Comparison of ENCODE assay signal across 8 mouse cellular contexts in genomic region chr17:84709403-84709851, GRCm38 (mm10). TPM values are rescaled to one million over a fixed set of nuclear protein-coding genes. Genes with fewer than 3 reads are reported as not detected.
A peak's percentile ranks its signal among the peaks of the same experiment; 100 is the strongest.
DNase-seq lines count a peak whose midpoint lies in the region; ATAC-seq and TF ChIP-seq lines count a peak whose summit lies in the region.

No protein-coding gene starts in this region.

- no peak overlapping the region for H3K4me2 ChIP-seq in liver, postnatal 0 days (ENCODE audit: low read depth, low read length)
- no peak overlapping the region for H3K4me2 ChIP-seq in liver, embryonic 12.5 days
- peak overlapping the region; percentile 35 for H3K4me2 ChIP-seq in lung, postnatal 0 days (replicated peaks; ENCODE audit: low read depth, low read length)

- peaks cover 46% of the 10 kb centered on the region for H3K36me3 ChIP-seq in liver, postnatal 0 days (replicated peaks; ENCODE audit: insufficient read depth, low read length)
- H3K36me3 ChIP-seq in liver, embryonic 12.5 days: peaks cover 87% of the 10 kb centered on the region
- peaks cover 61% of the 10 kb centered on the region for H3K36me3 ChIP-seq in hindbrain, embryonic 10.5 days
- H3K36me3 ChIP-seq in lung, postnatal 0 days (ENCODE audit: insufficient read depth, low read length): no peaks in the 10 kb centered on the region

- no peak overlapping the region for H3K9ac ChIP-seq in liver, postnatal 0 days (replicated peaks)
- no peak overlapping the region for H3K9ac ChIP-seq in liver, embryonic 12.5 days
- H3K9ac ChIP-seq in lung, postnatal 0 days (replicated peaks; ENCODE audit: low read depth): 0 out of 2 replicates have a peak overlapping the region, but pooled peaks have one; percentile 1

- TF ChIP-seq EP300 in liver, postnatal 0 days (IDR thresholded peaks at IDR 0.05; ENCODE audit: low read depth): no peak
- TF ChIP-seq EP300 in lung, postnatal 0 days (IDR thresholded peaks at IDR 0.05): no peak

- 0 out of 2 replicates have a peak, but pooled peaks cover 4% of the 10 kb centered on the region for H3K4me1 ChIP-seq in liver, postnatal 0 days (ENCODE audit: insufficient read depth)
- H3K4me1 ChIP-seq in liver, embryonic 12.5 days: no peaks in the 10 kb centered on the region
- H3K4me1 ChIP-seq in hindbrain, embryonic 10.5 days (replicated peaks): peaks cover 18% of the 10 kb centered on the region
- no peaks in the 10 kb centered on the region for H3K4me1 ChIP-seq in lung, postnatal 0 days (ENCODE audit: insufficient read depth, low read depth, low read length)

- no peak; the same call in 1 of the 2 replicates for ATAC-seq in liver, postnatal 0 days
- no peak for ATAC-seq in liver, embryonic 12.5 days
- peak; percentile 44 for ATAC-seq in lung, postnatal 0 days

- H3K4me3 ChIP-seq in liver, postnatal 0 days (ENCODE audit: low read depth, low read length): no peak overlapping the region
- no peak overlapping the region for H3K4me3 ChIP-seq in liver, embryonic 12.5 days
- no peak overlapping the region for H3K4me3 ChIP-seq in hindbrain, embryonic 10.5 days
- no peak overlapping the region for H3K4me3 ChIP-seq in lung, postnatal 0 days (ENCODE audit: low read depth, low read length)

- DNase-seq in liver, postnatal 0 days: no peak
- DNase-seq in hindbrain, embryonic 10.5 days (ENCODE audit: low spot score): peak; percentile 55
- peak; percentile 60 for DNase-seq in lung, postnatal 0 days (ENCODE audit: low spot score)
- peak; percentile 37 for DNase-seq in right cerebral cortex, postnatal 14 days
- DNase-seq in adrenal gland, postnatal 14 days: no peak
- DNase-seq in gastrocnemius, postnatal 25 days: no peak
- DNase-seq in urinary bladder, adult 2 months (ENCODE audit: low spot score): no peak

- no peaks in the 10 kb centered on the region for H3K9me3 ChIP-seq in liver, postnatal 0 days (ENCODE audit: low read length)
- no peaks in the 10 kb centered on the region for H3K9me3 ChIP-seq in liver, embryonic 12.5 days (replicated peaks)
- H3K9me3 ChIP-seq in hindbrain, embryonic 10.5 days: no peaks in the 10 kb centered on the region
- H3K9me3 ChIP-seq in lung, postnatal 0 days (ENCODE audit: low read length): no peaks in the 10 kb centered on the region

- no peaks in the 10 kb centered on the region for H3K27me3 ChIP-seq in liver, postnatal 0 days (ENCODE audit: insufficient read depth, low read length)
- no peaks in the 10 kb centered on the region for H3K27me3 ChIP-seq in liver, embryonic 12.5 days (replicated peaks)
- no peaks in the 10 kb centered on the region for H3K27me3 ChIP-seq in hindbrain, embryonic 10.5 days (ENCODE audit: insufficient read depth, poor library complexity, severe bottlenecking)
- H3K27me3 ChIP-seq in lung, postnatal 0 days (replicated peaks; ENCODE audit: insufficient read depth, low read length): no peaks in the 10 kb centered on the region

- H3K27ac ChIP-seq in liver, postnatal 0 days (ENCODE audit: low read depth): 0 out of 2 replicates have a peak overlapping the region, but pooled peaks have one; percentile 11
- H3K27ac ChIP-seq in liver, embryonic 12.5 days: no peak overlapping the region
- no peak overlapping the region for H3K27ac ChIP-seq in hindbrain, embryonic 10.5 days
- no peak overlapping the region for H3K27ac ChIP-seq in lung, postnatal 0 days (ENCODE audit: low read length)

- 0 out of 2 replicates have a peak, but pooled peaks have one; percentile 12 for TF ChIP-seq CTCF in liver, postnatal 0 days (IDR thresholded peaks at IDR 0.05; ENCODE audit: low read depth)
- TF ChIP-seq CTCF in lung, postnatal 0 days (IDR thresholded peaks at IDR 0.05): peak; percentile 48

- 67% methylated on average over 17 of the region's 17 CpGs for WGBS in liver, postnatal 0 days (ENCODE audit: insufficient replicate concordance)
- 86% methylated on average over 17 of the region's 17 CpGs for WGBS in liver, embryonic 12.5 days (ENCODE audit: insufficient replicate concordance)
- WGBS in hindbrain, embryonic 10.5 days: 44% methylated on average over 17 of the region's 17 CpGs
- 38% methylated on average over 17 of the region's 17 CpGs for WGBS in lung, postnatal 0 days

RNA-seq across cellular contexts. Expression of gene Abcg5, which starts 26.6 kb away (rescaled TPM):
- 9.3 and 12.7 TPM in 2 replicates for polyA plus RNA-seq in liver, postnatal 0 days (2015; fragmentation: Nextera tagmentation; extraction: Ambion mirVana)
- 0.14 and 0.26 TPM in 2 replicates for polyA plus RNA-seq in liver, embryonic 12.5 days (2016; fragmentation: Nextera tagmentation; extraction: Ambion mirVana)
- 2.6 and 3.2 TPM in 2 replicates for polyA plus RNA-seq in hindbrain, embryonic 10.5 days (2016; fragmentation: Nextera tagmentation; extraction: Ambion mirVana)
- polyA plus RNA-seq in lung, postnatal 0 days (2015; fragmentation: Nextera tagmentation; extraction: Ambion mirVana): 0.40 and 0.61 TPM in 2 replicates
- total RNA-seq in adrenal gland, postnatal 14 days (2021): 1.3 and 22.2 TPM in 2 replicates
- total RNA-seq in gastrocnemius, postnatal 25 days (2021): not detected
- polyA plus RNA-seq in urinary bladder, adult 2 months (2012; rRNA removed): 0.66 and 0.84 TPM in 2 replicates

RNA-seq across cellular contexts. Expression of gene Abcg8, which starts 33.3 kb away (rescaled TPM):
- polyA plus RNA-seq in liver, postnatal 0 days (2015; fragmentation: Nextera tagmentation; extraction: Ambion mirVana): 5.6 and 7.4 TPM in 2 replicates
- 0.14 and 0.28 TPM in 2 replicates for polyA plus RNA-seq in liver, embryonic 12.5 days (2016; fragmentation: Nextera tagmentation; extraction: Ambion mirVana)
- polyA plus RNA-seq in hindbrain, embryonic 10.5 days (2016; fragmentation: Nextera tagmentation; extraction: Ambion mirVana): 0.10 and 0.15 TPM in 2 replicates
- polyA plus RNA-seq in lung, postnatal 0 days (2015; fragmentation: Nextera tagmentation; extraction: Ambion mirVana): not detected in 2 replicates
- 0.49 and 17.1 TPM in 2 replicates for total RNA-seq in adrenal gland, postnatal 14 days (2021)
- total RNA-seq in gastrocnemius, postnatal 25 days (2021): not detected
- 0.10 and 0.12 TPM in 2 replicates for polyA plus RNA-seq in urinary bladder, adult 2 months (2012; rRNA removed)

Comparison
In these comparisons a context has a peak if more than half of its experiments do, and no peak if none do; other contexts are left out.
1. DNase-seq: peak in hindbrain, embryonic 10.5 days (single experiment), lung, postnatal 0 days (single experiment) and right cerebral cortex, postnatal 14 days (single experiment); none in liver, postnatal 0 days (single experiment), adrenal gland, postnatal 14 days (single experiment), gastrocnemius, postnatal 25 days (single experiment) and urinary bladder, adult 2 months (single experiment).